In the genomic region with DNA sequence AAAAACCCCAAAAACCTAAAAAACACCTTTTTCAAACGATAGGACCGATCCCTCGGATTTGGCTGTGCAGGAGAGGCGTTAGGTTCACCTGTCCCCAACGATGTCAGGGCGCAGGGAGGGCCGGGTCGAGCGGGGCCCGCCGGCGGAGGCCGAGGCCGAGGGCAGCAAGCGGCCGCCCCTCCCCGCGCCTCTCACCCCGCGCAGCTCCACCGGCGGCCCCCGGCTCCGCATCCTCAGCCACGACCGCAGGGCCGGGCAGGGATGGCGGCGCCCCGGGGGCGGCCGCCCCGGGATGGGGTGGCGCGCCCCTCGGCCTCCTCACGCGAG, we compare ENCODE assay signal across 8 mouse cellular contexts. TPM values are rescaled to one million over a fixed set of nuclear protein-coding genes. Genes with fewer than 3 reads are reported as not detected.
A peak's percentile ranks its signal among the peaks of the same experiment; 100 is the strongest.
DNase-seq lines count a peak whose midpoint lies in the region; ATAC-seq and TF ChIP-seq lines count a peak whose summit lies in the region.

No protein-coding gene starts in this region.

- peaks cover 12% of the 10 kb centered on the region for H3K4me1 ChIP-seq in kidney, embryonic 14.5 days (ENCODE audit: control insufficient read depth, insufficient read depth, low read length)
- H3K4me1 ChIP-seq in cortical plate, adult 2 months (ENCODE audit: control insufficient read depth, insufficient read depth, low read length) = peaks cover 5% of the 10 kb centered on the region; the same call in 1 of the 2 replicates
- peaks cover 28% of the 10 kb centered on the region for H3K4me1 ChIP-seq in hindbrain, embryonic 16.5 days (ENCODE audit: control insufficient read depth, insufficient read depth, low read depth, low read length)
- H3K4me1 ChIP-seq in midbrain, embryonic 15.5 days = peaks cover 47% of the 10 kb centered on the region

- under 1% methylated on average over 21 of the region's 38 CpGs for WGBS in kidney, embryonic 14.5 days
- WGBS in hindbrain, embryonic 16.5 days = 2% methylated on average over 31 of the region's 38 CpGs
- 0% methylated on average over 36 of the region's 38 CpGs for WGBS in midbrain, embryonic 15.5 days

- peak; percentile 74 for ATAC-seq in kidney, embryonic 14.5 days (ENCODE audit: low FRiP score, low TSS enrichment)
- ATAC-seq in hindbrain, embryonic 16.5 days = no peak; the same call in 1 of the 2 replicates
- peak; percentile 76 for ATAC-seq in midbrain, embryonic 15.5 days (replicated peaks)

- intact Hi-C loops in left cerebral cortex, postnatal 14 days (cut with DNase I) = no loop called here

- no peak for DNase-seq in kidney, adult 8-10 months
- DNase-seq in left cerebral cortex, adult 9 months (ENCODE audit: low spot score in 2 of 2) = no peak
- no peak for DNase-seq in left cerebral cortex, postnatal 14 days (ENCODE audit: low spot score in 2 of 2)
- DNase-seq in kidney, postnatal 10 days = no peak

- H3K9ac ChIP-seq in kidney, embryonic 14.5 days (ENCODE audit: low read depth, low read length) = peak overlapping the region; percentile 77
- peak overlapping the region; percentile 97 for H3K9ac ChIP-seq in hindbrain, embryonic 16.5 days (ENCODE audit: low read depth, low read length)
- peak overlapping the region; percentile 93 for H3K9ac ChIP-seq in midbrain, embryonic 15.5 days

- no peak overlapping the region for H3K27ac ChIP-seq in kidney, embryonic 14.5 days (ENCODE audit: low read depth, low read length)
- H3K27ac ChIP-seq in cortical plate, adult 2 months (ENCODE audit: insufficient read depth, low read length) = peak overlapping the region; percentile 9
- H3K27ac ChIP-seq in hindbrain, embryonic 16.5 days (ENCODE audit: low read depth, low read length) = peak overlapping the region; percentile 92
- peak overlapping the region; percentile 95 for H3K27ac ChIP-seq in midbrain, embryonic 15.5 days

- no peak for TF ChIP-seq CTCF in cortical plate, adult 2 months (IDR thresholded peaks at IDR 0.05; ENCODE audit: extremely low read depth, insufficient read depth, low read length)

- H3K36me3 ChIP-seq in kidney, embryonic 14.5 days (ENCODE audit: control insufficient read depth, insufficient read depth, low read length) = peaks cover 4% of the 10 kb centered on the region; the same call in 1 of the 2 replicates
- no peaks in the 10 kb centered on the region for H3K36me3 ChIP-seq in hindbrain, embryonic 16.5 days (ENCODE audit: control insufficient read depth, insufficient read depth, low read length)
- no peaks in the 10 kb centered on the region for H3K36me3 ChIP-seq in midbrain, embryonic 15.5 days (replicated peaks)

- H3K4me2 ChIP-seq in kidney, embryonic 14.5 days (replicated peaks; ENCODE audit: low read depth, low read length) = peak overlapping the region; percentile 97
- peak overlapping the region; percentile 98 for H3K4me2 ChIP-seq in hindbrain, embryonic 16.5 days (ENCODE audit: low read length)
- H3K4me2 ChIP-seq in midbrain, embryonic 15.5 days = peak overlapping the region; percentile 98

- no peaks in the 10 kb centered on the region for H3K9me3 ChIP-seq in kidney, embryonic 14.5 days (ENCODE audit: control insufficient read depth, low read length)
- H3K9me3 ChIP-seq in hindbrain, embryonic 16.5 days (ENCODE audit: control insufficient read depth, low read length) = no peaks in the 10 kb centered on the region
- no peaks in the 10 kb centered on the region for H3K9me3 ChIP-seq in midbrain, embryonic 15.5 days

- no peaks in the 10 kb centered on the region for H3K27me3 ChIP-seq in kidney, embryonic 14.5 days (ENCODE audit: control insufficient read depth, insufficient read depth, low read length)
- H3K27me3 ChIP-seq in hindbrain, embryonic 16.5 days (replicated peaks; ENCODE audit: control insufficient read depth, insufficient read depth, low read length) = no peaks in the 10 kb centered on the region
- no peaks in the 10 kb centered on the region for H3K27me3 ChIP-seq in midbrain, embryonic 15.5 days (replicated peaks)

- no peak for TF ChIP-seq POLR2A in cortical plate, adult 2 months (IDR thresholded peaks at IDR 0.05; ENCODE audit: extremely low read depth, insufficient read depth, low read length)

- H3K4me3 ChIP-seq in kidney, embryonic 14.5 days (ENCODE audit: low read length) = peak overlapping the region; percentile 76
- H3K4me3 ChIP-seq in cortical plate, adult 2 months (ENCODE audit: insufficient read depth, low read length) = peak overlapping the region; percentile 35
- peak overlapping the region; percentile 94 for H3K4me3 ChIP-seq in hindbrain, embryonic 16.5 days (ENCODE audit: low read length)
- peak overlapping the region; percentile 53 for H3K4me3 ChIP-seq in midbrain, embryonic 15.5 days

RNA-seq across cellular contexts. Expression of a gene that starts 0.2 kb away (rescaled TPM):
- 7.7 and 9.4 TPM in 2 replicates for polyA plus RNA-seq in kidney, embryonic 14.5 days (2014; fragmentation: Nextera tagmentation; extraction: Ambion mirVana)
- polyA plus RNA-seq in cortical plate, adult 2 months (2012; rRNA removed) = 181 and 189 TPM in 2 replicates
- polyA plus RNA-seq in hindbrain, embryonic 16.5 days (2015; fragmentation: Nextera tagmentation; extraction: Ambion mirVana) = 17.5 and 18.7 TPM in 2 replicates
- 17.2 and 19.9 TPM in 2 replicates for polyA plus RNA-seq in midbrain, embryonic 15.5 days (2015; fragmentation: Nextera tagmentation; extraction: Ambion mirVana)
- total RNA-seq in left cerebral cortex, postnatal 14 days (2021) = 100 to 1,000 TPM; 228 to 233 TPM

RNA-seq across cellular contexts. Expression of a gene that starts 15.0 kb away (rescaled TPM):
- 4.2 and 4.3 TPM in 2 replicates for polyA plus RNA-seq in kidney, embryonic 14.5 days (2014; fragmentation: Nextera tagmentation; extraction: Ambion mirVana)
- 8.0 and 9.8 TPM in 2 replicates for polyA plus RNA-seq in cortical plate, adult 2 months (2012; rRNA removed)
- 12.0 and 13.6 TPM in 2 replicates for polyA plus RNA-seq in hindbrain, embryonic 16.5 days (2015; fragmentation: Nextera tagmentation; extraction: Ambion mirVana)
- polyA plus RNA-seq in midbrain, embryonic 15.5 days (2015; fragmentation: Nextera tagmentation; extraction: Ambion mirVana) = 17.0 and 18.3 TPM in 2 replicates
- 1 to 10 TPM; 8.0 to 8.1 TPM for total RNA-seq in left cerebral cortex, postnatal 14 days (2021)

RNA-seq across cellular contexts. Expression of a gene that starts 20.4 kb away (rescaled TPM):
- 0.20 TPM in 1 of 2 replicates, not detected in the other for polyA plus RNA-seq in kidney, embryonic 14.5 days (2014; fragmentation: Nextera tagmentation; extraction: Ambion mirVana)
- 188 and 192 TPM in 2 replicates for polyA plus RNA-seq in cortical plate, adult 2 months (2012; rRNA removed)
- 86.2 and 99.1 TPM in 2 replicates for polyA plus RNA-seq in hindbrain, embryonic 16.5 days (2015; fragmentation: Nextera tagmentation; extraction: Ambion mirVana)
- 71.9 and 74.4 TPM in 2 replicates for polyA plus RNA-seq in midbrain, embryonic 15.5 days (2015; fragmentation: Nextera tagmentation; extraction: Ambion mirVana)
- total RNA-seq in left cerebral cortex, postnatal 14 days (2021) = 100 to 1,000 TPM; 158 to 159 TPM

RNA-seq across cellular contexts. Expression of a gene that starts 57.0 kb away (rescaled TPM):
- 26.7 and 41.5 TPM in 2 replicates for polyA plus RNA-seq in kidney, embryonic 14.5 days (2014; fragmentation: Nextera tagmentation; extraction: Ambion mirVana)
- polyA plus RNA-seq in cortical plate, adult 2 months (2012; rRNA removed) = 15.9 and 17.3 TPM in 2 replicates
- 84.1 and 94.2 TPM in 2 replicates for polyA plus RNA-seq in hindbrain, embryonic 16.5 days (2015; fragmentation: Nextera tagmentation; extraction: Ambion mirVana)
- polyA plus RNA-seq in midbrain, embryonic 15.5 days (2015; fragmentation: Nextera tagmentation; extraction: Ambion mirVana) = 125 and 128 TPM in 2 replicates
- 10 to 100 TPM; 33.7 to 34.4 TPM for total RNA-seq in left cerebral cortex, postnatal 14 days (2021)

Comparison
In these comparisons a context has a peak if more than half of its experiments do, and no peak if none do; other contexts are left out.
1. H3K4me3 ChIP-seq: peak in every context shown above with its lines; median percentile 94 in hindbrain, embryonic 16.5 days; 76 in kidney, embryonic 14.5 days; 53 in midbrain, embryonic 15.5 days; 35 in cortical plate, adult 2 months.
2. RNA of a gene that starts 20.4 kb away (polyA plus RNA-seq): 188 to 192 TPM in cortical plate, adult 2 months, 86.2 to 99.1 TPM in hindbrain, embryonic 16.5 days and 71.9 to 74.4 TPM in midbrain, embryonic 15.5 days; 0.20 TPM in kidney, embryonic 14.5 days; every median in the first group is over 10 times any median in the second.
3. Peak in every context shown above with its lines, with median percentiles within 50 percentile points of each other: H3K4me2 ChIP-seq and H3K9ac ChIP-seq.